8 mouse cellular contexts compared by ENCODE assay signal in the genomic region with DNA sequence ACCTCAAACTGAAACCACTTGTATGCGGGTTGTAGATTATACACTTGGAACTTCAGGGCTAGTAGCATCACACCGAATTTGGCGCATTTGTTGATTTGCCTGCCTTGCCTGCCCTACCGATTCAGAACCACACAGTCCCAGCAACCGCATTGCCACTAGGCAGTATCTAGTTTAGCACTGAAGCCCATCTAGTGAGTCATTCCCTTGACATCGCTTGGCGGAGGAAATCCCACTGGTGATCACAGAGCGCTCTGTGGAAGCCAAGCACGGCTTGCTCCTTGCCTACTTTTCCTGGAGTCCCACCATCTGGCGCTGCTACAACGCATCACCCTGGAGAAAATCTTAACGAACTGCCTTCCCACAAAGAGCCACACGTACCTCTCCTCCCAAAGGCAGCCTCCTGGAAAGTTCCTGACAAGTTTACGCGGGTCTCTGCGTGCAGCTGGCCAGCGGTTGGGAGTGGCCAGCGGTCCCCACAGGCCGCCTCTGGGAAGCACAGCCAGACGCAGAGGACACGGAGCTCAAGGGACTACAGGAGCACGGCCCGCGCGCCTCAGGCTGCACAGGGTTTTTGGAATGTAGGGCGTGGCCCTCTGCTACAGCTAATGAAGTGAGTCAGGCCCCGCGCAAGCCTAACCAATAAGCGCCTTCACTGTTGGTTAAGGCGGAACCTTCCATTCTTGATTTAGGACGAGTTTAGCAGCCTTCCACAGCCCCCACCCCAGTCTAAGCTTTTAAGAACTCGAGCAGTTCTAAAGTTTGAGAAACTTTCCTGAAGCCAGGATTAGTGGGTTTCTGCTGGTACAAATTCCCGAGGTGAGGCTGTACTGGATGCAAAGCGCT.
DNase-seq lines count a peak whose midpoint lies in the region; ATAC-seq lines count a peak whose summit lies in the region.

No protein-coding gene starts in this region.

- no peaks in the 10 kb centered on the region for H3K36me3 ChIP-seq in forebrain, embryonic 13.5 days (ENCODE audit: poor library complexity, severe bottlenecking)
- H3K36me3 ChIP-seq in lung, embryonic 16.5 days (ENCODE audit: control insufficient read depth, insufficient read depth, low read length) = no peaks in the 10 kb centered on the region

- whole genome bisulfite sequencing in forebrain, embryonic 13.5 days = 4% methylated on average over 34 of the region's 34 CpGs
- 7% methylated on average over 34 of the region's 34 CpGs for WGBS in large intestine, adult 2 months
- WGBS in lung, embryonic 16.5 days = 1% methylated on average over 34 of the region's 34 CpGs

- peak overlapping the region; percentile 34 for H3K4me3 ChIP-seq in forebrain, embryonic 13.5 days
- peak overlapping the region; percentile 62 for H3K4me3 ChIP-seq in lung, embryonic 16.5 days (ENCODE audit: low read length)

- 0 out of 2 replicates have a peak, but pooled peaks cover 6% of the 10 kb centered on the region for H3K27me3 ChIP-seq in forebrain, embryonic 13.5 days
- no peaks in the 10 kb centered on the region for H3K27me3 ChIP-seq in lung, embryonic 16.5 days (ENCODE audit: control insufficient read depth, insufficient read depth, low read depth, low read length)

- DNase-seq in ES-CJ7 (ENCODE audit: low read depth, low spot score) = peak; percentile 92
- DNase-seq in c-Kit-positive CD71-positive TER-119-positive erythroid progenitor cells, embryonic 14.5 days (ENCODE audit: low spot score) = peak; percentile 82
- peak; percentile 87 to 88 for DNase-seq in heart, postnatal 14 days
- peak; percentile 59 for DNase-seq in large intestine, adult 2 months (ENCODE audit: low read depth, low spot score)
- peak; percentile 49 for DNase-seq in ovary, postnatal 10 days (ENCODE audit: low spot score)
- DNase-seq in thymus, postnatal 14 days = peak; percentile 75

- H3K9ac ChIP-seq in forebrain, embryonic 13.5 days = peak overlapping the region; percentile 43; the same call in 1 of the 2 replicates
- peak overlapping the region; percentile 73 for H3K9ac ChIP-seq in lung, embryonic 16.5 days (ENCODE audit: low read length)

- peak overlapping the region; percentile 67 for H3K4me2 ChIP-seq in forebrain, embryonic 13.5 days
- peak overlapping the region; percentile 56 for H3K4me2 ChIP-seq in lung, embryonic 16.5 days (ENCODE audit: low read depth, low read length)

- ATAC-seq in forebrain, embryonic 13.5 days = peak; percentile 93
- ATAC-seq in lung, embryonic 16.5 days (ENCODE audit: low read depth) = peak; percentile 100

- H3K9me3 ChIP-seq in forebrain, embryonic 13.5 days (replicated peaks) = no peaks in the 10 kb centered on the region
- H3K9me3 ChIP-seq in lung, embryonic 16.5 days (ENCODE audit: control insufficient read depth, low read length) = no peaks in the 10 kb centered on the region

- H3K4me1 ChIP-seq in forebrain, embryonic 13.5 days = peaks cover 10% of the 10 kb centered on the region
- H3K4me1 ChIP-seq in lung, embryonic 16.5 days (replicated peaks; ENCODE audit: control insufficient read depth, insufficient read depth, low read length) = peaks cover 10% of the 10 kb centered on the region

- H3K27ac ChIP-seq in forebrain, embryonic 13.5 days = no peak overlapping the region
- H3K27ac ChIP-seq in lung, embryonic 16.5 days (ENCODE audit: low read length) = peak overlapping the region; percentile 87

- intact Hi-C loops in heart, postnatal 14 days (cut with DNase I) = loop anchor here (5.0 kb wide), 4 partner anchors 33 to 177 kb away; a partner anchor contains a TSS
